Mouse (Mus musculus): Measurements from ENCODE around the gene Scaf8. TPM values are rescaled to one million over a fixed set of nuclear protein-coding genes. Genes with fewer than 3 reads are reported as not detected.

Scaf8 gene
- polyA plus RNA-seq, 1 experiment from 2014 or later: 16.8 TPM

GRCm38 (mm10) chr17:3217023-3217422 lies 102.3 kb downstream of the Scaf8 start:
- ATAC-seq (ENCODE audit: low FRiP score): no peak
- Histone ChIP-seq H3K4me1 (replicated peaks) (peaks cover 6% of the 10 kb centered on the region), H3K27ac (no peak overlapping the region), H3K36me3 (peaks cover 19% of the 10 kb centered on the region), H3K9me3 (no peaks in the 10 kb centered on the region), H3K4me3 (no peak overlapping the region), H3K27me3 (no peaks in the 10 kb centered on the region), H3K4me2 (no peak overlapping the region), H3K9ac (no peak overlapping the region)
- WGBS: 95% methylated on average over 5 of the region's 5 CpGs

- no peaks in the 10 kb centered on the region for H3K9me3 ChIP-seq
- WGBS: 84% methylated on average over 7 of the region's 7 CpGs
- H3K9ac ChIP-seq: no peak overlapping the region
- no peaks in the 10 kb centered on the region for H3K27me3 ChIP-seq
- no peak overlapping the region for H3K4me3 ChIP-seq
- no peak for ATAC-seq (ENCODE audit: low FRiP score)
- peaks cover 6% of the 10 kb centered on the region for H3K4me1 ChIP-seq (replicated peaks)
- no peak overlapping the region for H3K27ac ChIP-seq
- no peak overlapping the region for H3K4me2 ChIP-seq
- H3K36me3 ChIP-seq: peaks cover 19% of the 10 kb centered on the region
Measured at GRCm38 (mm10) chr17:3218364-3218763, 103.6 kb downstream of the Scaf8 start.

- WGBS: 54% methylated on average over 5 of the region's 5 CpGs
- H3K4me3 ChIP-seq: no peak overlapping the region
- ATAC-seq (ENCODE audit: low FRiP score): no peak
Measured at GRCm38 (mm10) chr17:3218916-3219315, 104.1 kb downstream of the Scaf8 start.

GRCm38 (mm10) chr17:3220201-3220600 lies 105.4 kb downstream of the Scaf8 start:
- H3K9me3 ChIP-seq: no peaks in the 10 kb centered on the region
- H3K4me2 ChIP-seq: no peak overlapping the region
- H3K4me3 ChIP-seq: no peak overlapping the region
- H3K27ac ChIP-seq: no peak overlapping the region
- no peaks in the 10 kb centered on the region for H3K27me3 ChIP-seq
- H3K36me3 ChIP-seq: peaks cover 11% of the 10 kb centered on the region
- no peak for ATAC-seq (ENCODE audit: low FRiP score)
- no peak overlapping the region for H3K9ac ChIP-seq
- H3K4me1 ChIP-seq (replicated peaks): peaks cover 6% of the 10 kb centered on the region
- WGBS: 71% methylated on average over 11 of the region's 11 CpGs

More at GRCm38 (mm10) chr17:3218916-3219315, 104.1 kb downstream of the Scaf8 start:
- Histone ChIP-seq H3K36me3 (peaks cover 19% of the 10 kb centered on the region), H3K9ac (no peak overlapping the region), H3K4me2 (no peak overlapping the region), H3K9me3 (no peaks in the 10 kb centered on the region), H3K27me3 (no peaks in the 10 kb centered on the region), H3K4me1 (replicated peaks) (peaks cover 6% of the 10 kb centered on the region), H3K27ac (peak overlapping the region; percentile 46; the same call in 1 of the 2 replicates)

- no peaks in the 10 kb centered on the region for H3K9me3 ChIP-seq
- no peak overlapping the region for H3K9ac ChIP-seq
- H3K36me3 ChIP-seq: no peaks in the 10 kb centered on the region; the same call in 1 of the 2 replicates
- 67% methylated on average over 2 of the region's 2 CpGs for WGBS
- H3K4me3 ChIP-seq: no peak overlapping the region
- peaks cover 6% of the 10 kb centered on the region for H3K4me1 ChIP-seq (replicated peaks)
- no peak overlapping the region for H3K4me2 ChIP-seq
- H3K27ac ChIP-seq: no peak overlapping the region
- ATAC-seq (ENCODE audit: low FRiP score): no peak
- no peaks in the 10 kb centered on the region for H3K27me3 ChIP-seq
Measured at GRCm38 (mm10) chr17:3223071-3223470, 108.3 kb downstream of the Scaf8 start.

- H3K27me3 ChIP-seq: no peaks in the 10 kb centered on the region
- no peaks in the 10 kb centered on the region for H3K9me3 ChIP-seq
- peaks cover 5% of the 10 kb centered on the region for H3K4me1 ChIP-seq (replicated peaks)
- H3K27ac ChIP-seq: no peak overlapping the region
- no peak overlapping the region for H3K9ac ChIP-seq
- 89% methylated on average over 3 of the region's 3 CpGs for WGBS
- H3K36me3 ChIP-seq: no peaks in the 10 kb centered on the region; the same call in 1 of the 2 replicates
- no peak overlapping the region for H3K4me2 ChIP-seq
- no peak overlapping the region for H3K4me3 ChIP-seq
- no peak for ATAC-seq (ENCODE audit: low FRiP score)
Measured at GRCm38 (mm10) chr17:3223721-3224120, 108.9 kb downstream of the Scaf8 start.

- Histone ChIP-seq H3K4me3 (no peak overlapping the region), H3K27me3 (no peaks in the 10 kb centered on the region), H3K9ac (no peak overlapping the region), H3K36me3 (no peaks in the 10 kb centered on the region), H3K27ac (no peak overlapping the region), H3K4me2 (no peak overlapping the region), H3K4me1 (replicated peaks) (no peaks in the 10 kb centered on the region; the same call in 1 of the 2 replicates), H3K9me3 (no peaks in the 10 kb centered on the region)
- 67% methylated on average over 4 of the region's 4 CpGs for WGBS
- peak; percentile 38; the same call in 1 of the 2 replicates for ATAC-seq (ENCODE audit: low FRiP score)
Measured at GRCm38 (mm10) chr17:3224383-3225106, 109.8 kb downstream of the Scaf8 start.

GRCm38 (mm10) chr17:3230231-3231000 lies 115.6 kb downstream of the Scaf8 start:
- 0 out of 2 replicates have a peak overlapping the region, but pooled peaks have one; percentile 1 for H3K4me2 ChIP-seq
- H3K4me3 ChIP-seq: no peak overlapping the region
- H3K27me3 ChIP-seq: no peaks in the 10 kb centered on the region
- H3K27ac ChIP-seq: peak overlapping the region; percentile 37; the same call in 1 of the 2 replicates
- H3K4me1 ChIP-seq (replicated peaks): peaks cover 9% of the 10 kb centered on the region; the same call in 1 of the 2 replicates
- H3K36me3 ChIP-seq: peaks cover 7% of the 10 kb centered on the region; the same call in 1 of the 2 replicates
- H3K9me3 ChIP-seq: no peaks in the 10 kb centered on the region
- ATAC-seq (ENCODE audit: low FRiP score): peak; percentile 81
- no peak overlapping the region for H3K9ac ChIP-seq
- 73% methylated on average over 17 of the region's 17 CpGs for WGBS

GRCm38 (mm10) chr17:3232626-3233025 lies 117.9 kb downstream of the Scaf8 start:
- Histone ChIP-seq H3K9me3 (no peaks in the 10 kb centered on the region), H3K9ac (no peak overlapping the region), H3K4me1 (replicated peaks) (peaks cover 9% of the 10 kb centered on the region; the same call in 1 of the 2 replicates), H3K4me3 (no peak overlapping the region), H3K27me3 (no peaks in the 10 kb centered on the region), H3K36me3 (peaks cover 10% of the 10 kb centered on the region), H3K27ac (no peak overlapping the region), H3K4me2 (no peak overlapping the region)
- 88% methylated on average over 5 of the region's 5 CpGs for WGBS
- no peak for ATAC-seq (ENCODE audit: low FRiP score)

GRCm38 (mm10) chr17:3243672-3244071 lies 128.9 kb downstream of the Scaf8 start:
- H3K4me1 ChIP-seq (replicated peaks): peaks cover 46% of the 10 kb centered on the region
- H3K4me3 ChIP-seq: no peak overlapping the region
- H3K27me3 ChIP-seq: no peaks in the 10 kb centered on the region
- peaks cover 9% of the 10 kb centered on the region for H3K36me3 ChIP-seq
- H3K4me2 ChIP-seq: no peak overlapping the region
- WGBS: 89% methylated on average over 3 of the region's 3 CpGs
- no peak overlapping the region for H3K27ac ChIP-seq
- ATAC-seq (ENCODE audit: low FRiP score): no peak
- H3K9ac ChIP-seq: no peak overlapping the region
- H3K9me3 ChIP-seq: no peaks in the 10 kb centered on the region

GRCm38 (mm10) chr17:3244881-3245739 lies 130.3 kb downstream of the Scaf8 start:
- H3K9me3 ChIP-seq: no peaks in the 10 kb centered on the region
- H3K4me1 ChIP-seq (replicated peaks): peaks cover 59% of the 10 kb centered on the region
- no peak overlapping the region for H3K4me2 ChIP-seq
- no peak overlapping the region for H3K4me3 ChIP-seq
- peak overlapping the region; percentile 85 for H3K27ac ChIP-seq
- H3K27me3 ChIP-seq: no peaks in the 10 kb centered on the region
- peaks cover 2% of the 10 kb centered on the region; the same call in 1 of the 2 replicates for H3K36me3 ChIP-seq
- H3K9ac ChIP-seq: no peak overlapping the region
- 61% methylated on average over 8 of the region's 8 CpGs for WGBS
- no peak for ATAC-seq (ENCODE audit: low FRiP score)

Data from hindbrain, embryonic 13.5 days (tissue).